Mouse (Mus musculus): ENCODE measurements around the gene CN725425.

Gene CN725425

GRCm38 (mm10) chr15:91279571-91279970 lies 80.3 kb downstream of the CN725425 start:
- no peaks in the 10 kb centered on the region for H3K9me3 ChIP-seq (ENCODE audit: low read length)
- H3K4me3 ChIP-seq (replicated peaks; ENCODE audit: low read length): no peak overlapping the region
- H3K27me3 ChIP-seq (ENCODE audit: insufficient read depth, low read length): no peaks in the 10 kb centered on the region
- H3K4me1 ChIP-seq (replicated peaks; ENCODE audit: low read depth, low read length): no peaks in the 10 kb centered on the region; the same call in none of the 2 replicates
- no peak for TF ChIP-seq NANOG (IDR thresholded peaks at IDR 0.05; ENCODE audit: borderline replicate concordance, low read length)
- no peaks in the 10 kb centered on the region for H3K36me3 ChIP-seq (ENCODE audit: insufficient read depth, low read length)

- H3K9me3 ChIP-seq (ENCODE audit: low read length): peaks cover 14% of the 10 kb centered on the region
- no peaks in the 10 kb centered on the region for H3K36me3 ChIP-seq (ENCODE audit: insufficient read depth, low read length)
- TF ChIP-seq CTCF (conservative IDR thresholded peaks at IDR 0.05; ENCODE audit: low read length) (no peak), NANOG (IDR thresholded peaks at IDR 0.05; ENCODE audit: borderline replicate concordance, low read length) (no peak), POU5F1 (IDR thresholded peaks at IDR 0.05; ENCODE audit: borderline replicate concordance, low read length) (no peak)
- H3K27me3 ChIP-seq (ENCODE audit: insufficient read depth, low read length): no peaks in the 10 kb centered on the region
- H3K4me3 ChIP-seq (replicated peaks; ENCODE audit: low read length): no peak overlapping the region
- no peaks in the 10 kb centered on the region; the same call in 1 of the 2 replicates for H3K4me1 ChIP-seq (replicated peaks; ENCODE audit: low read depth, low read length)
Measured at GRCm38 (mm10) chr15:91281521-91281920, 82.2 kb downstream of the CN725425 start.

- Histone ChIP-seq H3K4me1 (replicated peaks; ENCODE audit: low read depth, low read length) (no peaks in the 10 kb centered on the region; the same call in 1 of the 2 replicates), H3K9me3 (ENCODE audit: low read length) (peaks cover 27% of the 10 kb centered on the region), H3K4me3 (replicated peaks; ENCODE audit: low read length) (no peak overlapping the region), H3K27me3 (ENCODE audit: insufficient read depth, low read length) (no peaks in the 10 kb centered on the region), H3K36me3 (ENCODE audit: insufficient read depth, low read length) (no peaks in the 10 kb centered on the region; the same call in 1 of the 2 replicates)
- TF ChIP-seq CTCF (conservative IDR thresholded peaks at IDR 0.05; ENCODE audit: low read length) (no peak), POU5F1 (IDR thresholded peaks at IDR 0.05; ENCODE audit: borderline replicate concordance, low read length) (no peak), NANOG (IDR thresholded peaks at IDR 0.05; ENCODE audit: borderline replicate concordance, low read length) (no peak)
Measured at GRCm38 (mm10) chr15:91282822-91283221, 83.5 kb downstream of the CN725425 start.

GRCm38 (mm10) chr15:91283418-91283817 lies 84.1 kb downstream of the CN725425 start:
- Histone ChIP-seq H3K4me3 (replicated peaks; ENCODE audit: low read length) (no peak overlapping the region), H3K36me3 (ENCODE audit: insufficient read depth, low read length) (no peaks in the 10 kb centered on the region; the same call in 1 of the 2 replicates), H3K9me3 (ENCODE audit: low read length) (peaks cover 33% of the 10 kb centered on the region), H3K27me3 (ENCODE audit: insufficient read depth, low read length) (no peaks in the 10 kb centered on the region), H3K4me1 (replicated peaks; ENCODE audit: low read depth, low read length) (no peaks in the 10 kb centered on the region; the same call in 1 of the 2 replicates)
- TF ChIP-seq NANOG (IDR thresholded peaks at IDR 0.05; ENCODE audit: borderline replicate concordance, low read length): no peak
- no peak for TF ChIP-seq CTCF (conservative IDR thresholded peaks at IDR 0.05; ENCODE audit: low read length)
- TF ChIP-seq POU5F1 (IDR thresholded peaks at IDR 0.05; ENCODE audit: borderline replicate concordance, low read length): no peak

GRCm38 (mm10) chr15:91299319-91299835 lies 100.1 kb downstream of the CN725425 start:
- Histone ChIP-seq H3K36me3 (ENCODE audit: insufficient read depth, low read length) (no peaks in the 10 kb centered on the region), H3K9me3 (ENCODE audit: low read length) (no peaks in the 10 kb centered on the region), H3K4me1 (replicated peaks; ENCODE audit: low read depth, low read length) (no peaks in the 10 kb centered on the region), H3K4me3 (replicated peaks; ENCODE audit: low read length) (no peak overlapping the region), H3K27me3 (ENCODE audit: insufficient read depth, low read length) (no peaks in the 10 kb centered on the region)
- TF ChIP-seq NANOG (IDR thresholded peaks at IDR 0.05; ENCODE audit: borderline replicate concordance, low read length): no peak
- no peak for TF ChIP-seq POU5F1 (IDR thresholded peaks at IDR 0.05; ENCODE audit: borderline replicate concordance, low read length)
- TF ChIP-seq CTCF (conservative IDR thresholded peaks at IDR 0.05; ENCODE audit: low read length): no peak

- no peak for TF ChIP-seq NANOG (IDR thresholded peaks at IDR 0.05; ENCODE audit: borderline replicate concordance, low read length)
- no peak for TF ChIP-seq POU5F1 (IDR thresholded peaks at IDR 0.05; ENCODE audit: borderline replicate concordance, low read length)
- peak; percentile 87 for TF ChIP-seq CTCF (conservative IDR thresholded peaks at IDR 0.05; ENCODE audit: low read length)
- H3K4me1 ChIP-seq (replicated peaks; ENCODE audit: low read depth, low read length): no peaks in the 10 kb centered on the region
- no peaks in the 10 kb centered on the region for H3K9me3 ChIP-seq (ENCODE audit: low read length)
- H3K27me3 ChIP-seq (ENCODE audit: insufficient read depth, low read length): no peaks in the 10 kb centered on the region
- H3K4me3 ChIP-seq (replicated peaks; ENCODE audit: low read length): no peak overlapping the region
- H3K36me3 ChIP-seq (ENCODE audit: insufficient read depth, low read length): no peaks in the 10 kb centered on the region
Measured at GRCm38 (mm10) chr15:91301366-91301765, 102.1 kb downstream of the CN725425 start.

- Histone ChIP-seq H3K27me3 (ENCODE audit: insufficient read depth, low read length) (no peaks in the 10 kb centered on the region), H3K4me1 (replicated peaks; ENCODE audit: low read depth, low read length) (no peaks in the 10 kb centered on the region), H3K36me3 (ENCODE audit: insufficient read depth, low read length) (no peaks in the 10 kb centered on the region), H3K9me3 (ENCODE audit: low read length) (no peaks in the 10 kb centered on the region), H3K4me3 (replicated peaks; ENCODE audit: low read length) (no peak overlapping the region)
- TF ChIP-seq CTCF (conservative IDR thresholded peaks at IDR 0.05; ENCODE audit: low read length) (peak; percentile 63), POU5F1 (IDR thresholded peaks at IDR 0.05; ENCODE audit: borderline replicate concordance, low read length) (no peak)
Measured at GRCm38 (mm10) chr15:91304296-91304852, 105.1 kb downstream of the CN725425 start.
